Mouse (Mus musculus) urinary bladder, adult 2 months (tissue): ENCODE results near the gene Dnah2. TPM values are rescaled to one million over a fixed set of nuclear protein-coding genes. Genes with fewer than 3 reads are reported as not detected.
A peak's percentile ranks its signal among the peaks of the same experiment; 100 is the strongest.

ENCODE experiments used
- DNase-seq: peaks from one replicate; pipeline ENCODE4 v3.0.0; 2022; ENCODE audit warnings: low spot score
- polyA plus RNA-seq: library from polyadenylated mRNA; depleted of rRNA; stranded (reverse); fragments of >200 nt; gene quantifications from 2 replicates; pipeline ENCODE4 v1.2.3, GENCODE M21; 2012

Gene Dnah2
- polyA plus RNA-seq, 1 experiment: 0.19 TPM

- DNase-seq: peak; percentile 65
Observed at GRCm38 (mm10) chr11:69408541-69409377, 140.2 kb downstream of the Dnah2 start.

- DNase-seq: no peak
Observed at GRCm38 (mm10) chr11:69407724-69408004, 141.2 kb downstream of the Dnah2 start.

- DNase-seq: no peak
Observed at GRCm38 (mm10) chr11:69406867-69407723, 141.8 kb downstream of the Dnah2 start.

GRCm38 (mm10) chr11:69406282-69406681, 142.6 kb downstream of the Dnah2 start:
- DNase-seq: no peak

- DNase-seq: no peak
Observed at GRCm38 (mm10) chr11:69405397-69406200, 143.3 kb downstream of the Dnah2 start.

GRCm38 (mm10) chr11:69404595-69405396, 144.1 kb downstream of the Dnah2 start:
- no peak for DNase-seq

GRCm38 (mm10) chr11:69403691-69404594, 145.0 kb downstream of the Dnah2 start:
- DNase-seq: no peak

GRCm38 (mm10) chr11:69401987-69402386, 146.9 kb downstream of the Dnah2 start:
- DNase-seq: no peak

GRCm38 (mm10) chr11:69401210-69401637, 147.7 kb downstream of the Dnah2 start:
- peak; percentile 72 for DNase-seq

- no peak for DNase-seq
Observed at GRCm38 (mm10) chr11:69400083-69400850, 148.6 kb downstream of the Dnah2 start.

- DNase-seq: no peak
Observed at GRCm38 (mm10) chr11:69399201-69400082, 149.5 kb downstream of the Dnah2 start.

GRCm38 (mm10) chr11:69398486-69399200, 150.3 kb downstream of the Dnah2 start:
- DNase-seq: no peak

GRCm38 (mm10) chr11:69398059-69398458, 150.9 kb downstream of the Dnah2 start, which contains the start of gene Tmem88:
TSS of gene Tmem88 (minus strand) at chr11:69398234.
- no peak for DNase-seq

GRCm38 (mm10) chr11:69397581-69398057, 151.3 kb downstream of the Dnah2 start:
- DNase-seq: no peak

GRCm38 (mm10) chr11:69396772-69397171, 152.1 kb downstream of the Dnah2 start:
- DNase-seq: no peak

GRCm38 (mm10) chr11:69395634-69396373, 153.1 kb downstream of the Dnah2 start:
- peak; percentile 90 for DNase-seq

- DNase-seq: peak; percentile 72
Observed at GRCm38 (mm10) chr11:69395235-69395633, 153.7 kb downstream of the Dnah2 start, which contains the start of the genes Naa38 and Cyb5d1. TSS of gene Naa38 (plus strand) at chr11:69395487. TSS of gene Cyb5d1 (minus strand) at chr11:69395631.
